Mouse (Mus musculus) thymus, adult 2 months (tissue): ENCODE results near the gene C530008M17Rik. TPM values are rescaled to one million over a fixed set of nuclear protein-coding genes. Genes with fewer than 3 reads are reported as not detected.
A peak's percentile ranks its signal among the peaks of the same experiment; 100 is the strongest.

Source experiments
- DNase-seq: peaks from one replicate; pipeline ENCODE4 v3.0.0; 2021
- H3K27ac ChIP-seq: fragments of 200-500 bp; 2 replicates; pipeline ENCODE4 v1.5.1; 2012; ENCODE audit warnings: low read length, control low read depth; ENCODE audit not compliant: control insufficient read depth, insufficient read depth
- H3K27me3 ChIP-seq: fragments of 200-500 bp; 2 replicates; pipeline ENCODE4 v1.6.1; 2012; ENCODE audit warnings: mild to moderate bottlenecking, low read length, moderate library complexity, mixed read lengths; ENCODE audit not compliant: control insufficient read depth, insufficient read depth
- H3K36me3 ChIP-seq: fragments of 200-500 bp; 2 replicates; pipeline ENCODE4 v1.6.1; 2012; ENCODE audit warnings: mild to moderate bottlenecking, low read length, moderate library complexity; ENCODE audit not compliant: control insufficient read depth, insufficient read depth
- H3K4me1 ChIP-seq: fragments of 200-500 bp; replicated peaks from 2 replicates; pipeline ENCODE4 v1.6.1; 2012; ENCODE audit warnings: low read length; ENCODE audit not compliant: control insufficient read depth, insufficient read depth
- H3K4me3 ChIP-seq: fragments of 200-500 bp; 2 replicates; pipeline ENCODE4 v1.5.1; 2012; ENCODE audit warnings: mild to moderate bottlenecking, low read length, control low read depth, moderate library complexity; ENCODE audit not compliant: control insufficient read depth, insufficient read depth
- CTCF ChIP-seq: fragments of 200-500 bp; IDR thresholded peaks from 2 replicates; pipeline ENCODE4 v1.5.1; 2012; ENCODE audit warnings: mild to moderate bottlenecking, control low read depth, low read length, moderate library complexity, borderline replicate concordance; ENCODE audit not compliant: control insufficient read depth, poor library complexity, insufficient read depth; ENCODE audit errors: extremely low read depth
- POLR2A ChIP-seq: fragments of 200-500 bp; IDR thresholded peaks from 2 replicates; pipeline ENCODE4 v1.6.1; 2012; ENCODE audit warnings: mild to moderate bottlenecking, low read length, control low read depth, moderate library complexity; ENCODE audit not compliant: control insufficient read depth, poor library complexity, insufficient read depth; ENCODE audit errors: extremely low read depth
- WGBS: fragments of 180-500 bp; shearing (Covaris S2); methylation state at CpG from one replicate; pipeline ENCODE4 v1.1.7; 2018; 5-methylcytosine and 5-hydroxymethylcytosine counted together
- polyA plus RNA-seq: library from polyadenylated mRNA; depleted of rRNA; stranded (reverse); fragments of >200 nt; gene quantifications from 2 replicates; pipeline ENCODE4 v1.2.3, GENCODE M21; 2012

Gene C530008M17Rik
- polyA plus RNA-seq, 1 experiment: 1.3 TPM

DNA sequence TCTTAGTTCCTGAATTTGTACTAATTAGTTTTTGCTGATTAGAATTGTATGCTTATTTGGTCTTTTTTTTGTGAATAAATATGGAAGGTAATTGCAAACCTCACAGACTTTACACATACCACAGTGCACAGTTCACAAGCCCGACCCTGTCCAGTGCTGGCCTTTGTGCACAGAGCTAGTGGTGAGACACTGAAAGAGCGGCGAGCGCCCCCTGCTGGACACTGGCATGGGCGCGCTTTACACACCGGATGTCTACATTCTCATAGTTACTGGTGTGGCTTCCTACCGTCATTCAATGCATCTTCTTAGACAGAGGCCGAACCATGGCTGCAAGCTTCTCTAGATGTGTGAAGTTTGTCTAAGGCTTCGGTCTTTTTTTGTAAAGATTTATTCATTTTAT, 197.2 kb downstream of the C530008M17Rik start:
- no peak overlapping the region for H3K27ac ChIP-seq
- WGBS: 11% methylated on average over 10 of the region's 10 CpGs
- H3K4me3 ChIP-seq: no peak overlapping the region
- peaks cover 4% of the 10 kb centered on the region; the same call in 1 of the 2 replicates for H3K27me3 ChIP-seq
- DNase-seq: peak; percentile 74
- H3K4me1 ChIP-seq: peaks cover 10% of the 10 kb centered on the region
- TF ChIP-seq POLR2A: no peak
- peak; percentile 96 for TF ChIP-seq CTCF
- H3K36me3 ChIP-seq: no peaks in the 10 kb centered on the region

DNA sequence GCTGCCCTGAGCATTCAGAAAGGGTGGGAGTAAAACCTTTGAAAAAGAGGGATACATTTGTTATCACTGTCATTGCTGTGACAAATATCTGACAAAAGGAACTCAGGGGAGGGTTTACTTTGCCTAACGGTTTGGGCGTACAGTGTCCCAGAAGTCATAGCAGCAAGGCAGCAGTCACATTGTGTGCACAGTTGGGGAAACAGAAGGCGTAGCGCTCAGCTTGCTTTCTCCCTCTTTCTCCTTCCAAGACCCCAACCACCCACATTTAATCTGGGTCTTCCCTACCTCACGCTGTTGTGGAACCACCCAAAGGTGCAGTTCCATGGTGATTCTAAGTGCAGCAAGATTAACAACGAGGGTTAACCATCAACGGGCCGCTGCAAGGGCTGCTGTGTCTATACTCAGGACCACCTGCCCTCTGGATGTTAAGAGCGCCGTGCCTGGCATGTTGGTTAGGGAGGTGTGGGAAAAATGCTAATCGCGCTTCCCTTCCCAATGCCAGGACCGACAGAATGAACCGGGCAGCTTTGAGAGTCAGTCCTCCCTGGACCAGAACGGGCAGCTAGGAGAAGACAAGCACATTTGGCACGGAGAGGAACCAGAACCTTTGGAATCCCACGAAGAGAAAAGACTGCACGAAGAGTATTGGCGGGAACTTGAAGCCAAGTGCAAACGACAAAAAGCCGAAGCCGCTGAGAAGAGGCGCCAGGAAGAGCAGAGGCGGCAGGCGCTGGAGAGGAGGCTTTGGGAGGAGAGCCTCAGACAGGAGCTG, 199.7 kb downstream of the C530008M17Rik start:
- H3K36me3 ChIP-seq: no peaks in the 10 kb centered on the region
- H3K27ac ChIP-seq: no peak overlapping the region
- no peak for DNase-seq
- H3K27me3 ChIP-seq: peaks cover 4% of the 10 kb centered on the region; the same call in 1 of the 2 replicates
- TF ChIP-seq POLR2A (no peak), CTCF (no peak)
- H3K4me1 ChIP-seq: no peaks in the 10 kb centered on the region; the same call in 1 of the 2 replicates
- H3K4me3 ChIP-seq: no peak overlapping the region
- WGBS: 58% methylated on average over 25 of the region's 25 CpGs

DNA sequence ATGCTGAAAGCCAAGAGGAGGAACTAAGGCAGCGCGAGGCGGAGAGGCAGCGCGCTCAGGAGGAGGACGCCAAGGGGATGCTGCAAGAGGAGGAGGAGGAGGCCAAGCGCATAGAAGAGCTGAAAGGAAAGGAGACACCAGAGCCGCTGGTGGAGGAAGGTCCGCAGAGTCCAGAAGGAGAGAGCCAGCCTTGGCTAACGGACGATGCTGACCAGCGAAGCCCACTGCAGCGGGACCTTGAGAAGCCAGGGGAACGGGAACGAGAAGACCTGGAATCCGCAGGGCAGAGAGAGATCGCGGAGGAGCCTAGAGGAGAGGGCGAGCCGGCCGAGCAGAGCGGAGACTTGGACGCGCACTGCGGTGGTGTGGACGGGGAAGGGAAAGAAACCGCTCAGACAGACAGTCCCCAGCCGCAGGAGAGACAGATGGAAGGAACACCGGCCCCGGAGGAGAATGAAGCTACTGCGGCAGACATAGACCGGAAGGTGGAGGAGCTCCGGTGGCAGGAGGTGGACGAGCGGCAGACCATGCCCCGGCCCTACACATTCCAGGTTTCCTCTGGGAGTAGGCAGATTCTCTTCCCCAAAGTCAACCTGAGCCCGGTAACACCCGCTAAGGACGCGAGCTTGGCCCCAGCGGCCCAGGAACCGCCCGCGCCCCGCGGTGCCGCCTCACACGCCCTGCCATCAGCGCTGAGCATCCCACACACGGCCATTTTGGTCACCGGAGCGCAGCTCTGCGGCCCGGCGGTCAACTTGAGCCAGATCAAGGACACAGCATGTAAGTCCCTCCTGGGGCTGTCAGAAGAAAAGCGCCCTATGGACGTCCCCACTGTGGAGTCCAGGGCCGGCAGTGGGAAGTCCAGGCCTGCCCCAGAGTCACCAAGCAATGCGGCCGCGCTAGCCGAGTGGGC, 201.0 kb downstream of the C530008M17Rik start:
- H3K27ac ChIP-seq: no peak overlapping the region
- no peaks in the 10 kb centered on the region for H3K36me3 ChIP-seq
- DNase-seq: no peak
- H3K4me3 ChIP-seq: no peak overlapping the region
- peaks cover 4% of the 10 kb centered on the region; the same call in 1 of the 2 replicates for H3K27me3 ChIP-seq
- H3K4me1 ChIP-seq: no peaks in the 10 kb centered on the region
- TF ChIP-seq POLR2A (no peak), CTCF (no peak)
- WGBS: 50% methylated on average over 62 of the region's 62 CpGs

DNA sequence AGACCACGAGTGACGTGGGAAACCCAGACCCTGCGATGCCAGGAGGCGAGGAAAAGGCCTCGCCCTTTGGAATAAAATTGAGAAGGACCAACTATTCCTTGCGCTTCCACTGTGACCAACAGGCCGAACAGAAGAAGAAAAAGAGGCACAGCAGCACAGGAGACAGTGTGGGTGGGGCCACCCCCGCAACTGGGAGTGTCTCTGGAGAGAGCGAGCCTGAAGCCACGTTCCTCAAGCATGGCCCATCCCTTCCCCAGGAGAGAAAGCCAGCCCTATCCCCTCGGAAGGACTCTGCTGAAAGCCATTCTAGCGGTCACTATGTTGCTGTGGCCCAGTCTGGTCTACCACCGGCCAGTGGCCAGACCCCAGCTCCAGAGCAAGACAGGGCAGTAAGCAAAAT, 202.1 kb downstream of the C530008M17Rik start:
- Histone ChIP-seq H3K27me3 (peaks cover 4% of the 10 kb centered on the region; the same call in 1 of the 2 replicates), H3K4me3 (no peak overlapping the region), H3K4me1 (no peaks in the 10 kb centered on the region), H3K27ac (no peak overlapping the region), H3K36me3 (no peaks in the 10 kb centered on the region)
- DNase-seq: no peak
- 91% methylated on average over 13 of the region's 13 CpGs for WGBS
- TF ChIP-seq CTCF (no peak), POLR2A (no peak)

DNA sequence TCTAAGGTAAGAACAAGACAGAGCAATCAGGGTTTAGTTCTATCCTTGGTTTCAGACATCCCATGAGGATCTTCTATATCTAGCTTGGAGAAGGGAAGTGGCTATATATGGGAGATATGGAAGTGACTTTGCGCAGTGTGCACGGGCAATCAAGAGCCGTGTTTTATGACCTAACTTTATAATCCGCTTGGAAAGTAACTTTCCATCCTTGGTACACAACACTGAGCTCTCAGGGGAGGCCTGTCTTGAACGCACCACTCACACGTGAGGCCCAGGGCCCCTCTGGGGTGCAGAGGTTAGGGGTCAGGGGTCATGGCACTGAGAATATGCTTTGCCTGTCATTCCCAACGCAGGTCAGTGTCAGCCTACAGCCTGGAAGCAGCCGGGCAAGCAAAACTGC, 210.5 kb downstream of the C530008M17Rik start:
- TF ChIP-seq CTCF (no peak), POLR2A (no peak)
- no peak overlapping the region for H3K27ac ChIP-seq
- no peaks in the 10 kb centered on the region for H3K27me3 ChIP-seq
- H3K4me1 ChIP-seq: no peaks in the 10 kb centered on the region; the same call in 1 of the 2 replicates
- no peak for DNase-seq
- H3K36me3 ChIP-seq: no peaks in the 10 kb centered on the region
- WGBS: 94% methylated on average over 8 of the region's 8 CpGs
- no peak overlapping the region for H3K4me3 ChIP-seq

DNA sequence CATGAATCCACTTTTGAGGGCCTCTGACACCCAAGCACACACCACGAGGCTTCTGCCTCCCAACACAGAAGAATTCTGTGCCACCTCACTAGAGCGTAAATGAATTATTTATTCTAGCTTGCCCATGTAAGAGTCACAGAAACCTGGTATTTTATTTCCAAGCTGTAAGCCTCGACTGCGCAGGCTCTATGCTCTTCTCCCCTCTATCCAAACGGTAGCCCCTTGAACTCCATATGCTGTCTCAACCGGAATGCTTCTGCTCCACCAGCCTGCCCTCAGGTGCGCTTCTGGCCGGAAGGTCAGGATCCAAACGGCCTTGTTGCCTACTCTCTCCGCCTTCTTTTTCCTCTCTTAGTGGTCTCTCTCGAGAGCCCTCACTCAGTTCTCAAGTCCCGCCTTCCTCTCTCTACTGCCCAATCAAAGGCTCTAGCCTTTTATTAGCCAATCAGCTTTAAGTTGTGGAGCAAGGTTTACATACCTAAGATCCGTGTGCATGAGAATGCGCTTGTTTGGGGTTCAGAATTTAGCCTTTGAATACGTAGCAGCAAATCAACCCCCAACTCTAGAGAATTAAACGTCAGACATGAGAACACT, 212.5 kb downstream of the C530008M17Rik start:
- Histone ChIP-seq H3K4me1 (no peaks in the 10 kb centered on the region; the same call in 1 of the 2 replicates), H3K27me3 (no peaks in the 10 kb centered on the region), H3K36me3 (no peaks in the 10 kb centered on the region), H3K4me3 (peak overlapping the region; percentile 15), H3K27ac (no peak overlapping the region)
- TF ChIP-seq CTCF (no peak), POLR2A (no peak)
- 36% methylated on average over 16 of the region's 16 CpGs for WGBS
- peak; percentile 67 for DNase-seq
